Mouse (Mus musculus): Measurements from ENCODE around the gene Tm7sf2. TPM values are rescaled to one million over a fixed set of nuclear protein-coding genes. Genes with fewer than 3 reads are reported as not detected.
A peak's percentile ranks its signal among the peaks of the same experiment; 100 is the strongest.

Gene Tm7sf2
- polyA plus RNA-seq, 1 experiment from 2014 or later = 39.0 TPM

GRCm38 (mm10) chr19:6097847-6098246 is 29.7 kb upstream of the Tm7sf2 start:
- peaks cover 2% of the 10 kb centered on the region; the same call in 1 of the 2 replicates for H3K36me3 ChIP-seq (ENCODE audit: control insufficient read depth, insufficient read depth, low read length)
- H3K4me3 ChIP-seq (ENCODE audit: low read length) = no peak overlapping the region
- H3K9me3 ChIP-seq (ENCODE audit: control insufficient read depth, low read length) = no peaks in the 10 kb centered on the region
- no peak overlapping the region for H3K4me2 ChIP-seq (ENCODE audit: low read depth, low read length)
- no peaks in the 10 kb centered on the region for H3K27me3 ChIP-seq (replicated peaks; ENCODE audit: control insufficient read depth, insufficient read depth, low read length)
- no peak overlapping the region for H3K9ac ChIP-seq (ENCODE audit: low read depth, low read length)
- ATAC-seq = no peak
- H3K4me1 ChIP-seq (ENCODE audit: control insufficient read depth, insufficient read depth, low read length) = 0 out of 2 replicates have a peak, but pooled peaks cover 2% of the 10 kb centered on the region
- WGBS = 95% methylated on average over 3 of the region's 3 CpGs
- no peak overlapping the region for H3K27ac ChIP-seq (ENCODE audit: low read length)

- no peaks in the 10 kb centered on the region for H3K9me3 ChIP-seq (ENCODE audit: control insufficient read depth, low read length)
- ATAC-seq = no peak
- H3K4me2 ChIP-seq (ENCODE audit: low read depth, low read length) = no peak within 1 kb of the TSS
- WGBS = 85% methylated on average over 7 of the region's 7 CpGs
- no peak within 1 kb of the TSS for H3K27ac ChIP-seq (ENCODE audit: low read length)
- no peak within 1 kb of the TSS for H3K4me3 ChIP-seq (ENCODE audit: low read length)
- no peaks in the 10 kb centered on the region for H3K4me1 ChIP-seq (ENCODE audit: control insufficient read depth, insufficient read depth, low read length)
- no peaks in the 10 kb centered on the region for H3K27me3 ChIP-seq (replicated peaks; ENCODE audit: control insufficient read depth, insufficient read depth, low read length)
- no peak within 1 kb of the TSS for H3K9ac ChIP-seq (ENCODE audit: low read depth, low read length)
- H3K36me3 ChIP-seq (ENCODE audit: control insufficient read depth, insufficient read depth, low read length) = peaks cover 9% of the 10 kb centered on the region; the same call in 1 of the 2 replicates
These were observed 25.9 kb upstream of the Tm7sf2 start, which contains the start of gene AC131692.1 for GRCm38 (mm10) chr19:6094119-6094518. TSS of gene AC131692.1 (plus strand) at chr19:6094419.

GRCm38 (mm10) chr19:6088841-6089240 is 20.7 kb upstream of the Tm7sf2 start:
- Histone ChIP-seq H3K9ac (ENCODE audit: low read depth, low read length) (no peak overlapping the region), H3K4me2 (ENCODE audit: low read depth, low read length) (no peak overlapping the region), H3K27me3 (replicated peaks; ENCODE audit: control insufficient read depth, insufficient read depth, low read length) (no peaks in the 10 kb centered on the region), H3K4me3 (ENCODE audit: low read length) (no peak overlapping the region), H3K4me1 (ENCODE audit: control insufficient read depth, insufficient read depth, low read length) (peaks cover 9% of the 10 kb centered on the region), H3K9me3 (ENCODE audit: control insufficient read depth, low read length) (no peaks in the 10 kb centered on the region), H3K27ac (ENCODE audit: low read length) (no peak overlapping the region), H3K36me3 (ENCODE audit: control insufficient read depth, insufficient read depth, low read length) (peaks cover 7% of the 10 kb centered on the region; the same call in 1 of the 2 replicates)
- 86% methylated on average over 13 of the region's 13 CpGs for WGBS
- no peak for ATAC-seq

GRCm38 (mm10) chr19:6085417-6085879 is 17.3 kb upstream of the Tm7sf2 start:
- Histone ChIP-seq H3K36me3 (ENCODE audit: control insufficient read depth, insufficient read depth, low read length) (peaks cover 8% of the 10 kb centered on the region), H3K9ac (ENCODE audit: low read depth, low read length) (peak overlapping the region; percentile 80), H3K9me3 (ENCODE audit: control insufficient read depth, low read length) (no peaks in the 10 kb centered on the region), H3K4me2 (ENCODE audit: low read depth, low read length) (peak overlapping the region; percentile 81), H3K4me1 (ENCODE audit: control insufficient read depth, insufficient read depth, low read length) (peaks cover 11% of the 10 kb centered on the region), H3K4me3 (ENCODE audit: low read length) (peak overlapping the region; percentile 81), H3K27ac (ENCODE audit: low read length) (peak overlapping the region; percentile 73), H3K27me3 (replicated peaks; ENCODE audit: control insufficient read depth, insufficient read depth, low read length) (no peaks in the 10 kb centered on the region)
- WGBS = 0% methylated on average over 17 of the region's 17 CpGs
- ATAC-seq = peak; percentile 78

GRCm38 (mm10) chr19:6084478-6085248 is 16.5 kb upstream of the Tm7sf2 start, which contains the start of the genes Zfpl1 and Cdca5:
TSS of gene Zfpl1 (minus strand) at chr19:6084956.
TSS of gene Cdca5 (plus strand) at chr19:6084983.
- Histone ChIP-seq H3K27ac (ENCODE audit: low read length) (peak within 1 kb of the TSS; percentile 73), H3K36me3 (ENCODE audit: control insufficient read depth, insufficient read depth, low read length) (peaks cover 2% of the 10 kb centered on the region), H3K4me3 (ENCODE audit: low read length) (peak within 1 kb of the TSS; percentile 81), H3K9ac (ENCODE audit: low read depth, low read length) (peak within 1 kb of the TSS; percentile 80), H3K4me1 (ENCODE audit: control insufficient read depth, insufficient read depth, low read length) (peaks cover 11% of the 10 kb centered on the region), H3K27me3 (replicated peaks; ENCODE audit: control insufficient read depth, insufficient read depth, low read length) (no peaks in the 10 kb centered on the region), H3K4me2 (ENCODE audit: low read depth, low read length) (peak within 1 kb of the TSS; percentile 93), H3K9me3 (ENCODE audit: control insufficient read depth, low read length) (no peaks in the 10 kb centered on the region)
- WGBS = under 1% methylated on average over 58 of the region's 58 CpGs
- ATAC-seq = peak; percentile 92

GRCm38 (mm10) chr19:6082156-6082555 is 14.0 kb upstream of the Tm7sf2 start, which contains the start of gene Gm28374:
TSS of gene Gm28374 (minus strand) at chr19:6082256.
- H3K9me3 ChIP-seq (ENCODE audit: control insufficient read depth, low read length) = no peaks in the 10 kb centered on the region
- no peak within 1 kb of the TSS for H3K4me3 ChIP-seq (ENCODE audit: low read length)
- H3K36me3 ChIP-seq (ENCODE audit: control insufficient read depth, insufficient read depth, low read length) = peaks cover 2% of the 10 kb centered on the region
- peaks cover 11% of the 10 kb centered on the region for H3K4me1 ChIP-seq (ENCODE audit: control insufficient read depth, insufficient read depth, low read length)
- 88% methylated on average over 9 of the region's 9 CpGs for WGBS
- H3K9ac ChIP-seq (ENCODE audit: low read depth, low read length) = no peak within 1 kb of the TSS
- no peak within 1 kb of the TSS for H3K4me2 ChIP-seq (ENCODE audit: low read depth, low read length)
- H3K27ac ChIP-seq (ENCODE audit: low read length) = no peak within 1 kb of the TSS
- no peak for ATAC-seq
- H3K27me3 ChIP-seq (replicated peaks; ENCODE audit: control insufficient read depth, insufficient read depth, low read length) = no peaks in the 10 kb centered on the region

GRCm38 (mm10) chr19:6079983-6080480 is 11.9 kb upstream of the Tm7sf2 start, which contains the start of gene Tmem262:
TSS of gene Tmem262 (plus strand) at chr19:6080033.
- Histone ChIP-seq H3K27me3 (replicated peaks; ENCODE audit: control insufficient read depth, insufficient read depth, low read length) (no peaks in the 10 kb centered on the region), H3K4me2 (ENCODE audit: low read depth, low read length) (no peak within 1 kb of the TSS), H3K36me3 (ENCODE audit: control insufficient read depth, insufficient read depth, low read length) (peaks cover 2% of the 10 kb centered on the region), H3K9me3 (ENCODE audit: control insufficient read depth, low read length) (no peaks in the 10 kb centered on the region), H3K4me3 (ENCODE audit: low read length) (no peak within 1 kb of the TSS), H3K4me1 (ENCODE audit: control insufficient read depth, insufficient read depth, low read length) (peaks cover 14% of the 10 kb centered on the region), H3K9ac (ENCODE audit: low read depth, low read length) (no peak within 1 kb of the TSS), H3K27ac (ENCODE audit: low read length) (no peak within 1 kb of the TSS)
- no peak for ATAC-seq
- WGBS = 92% methylated on average over 12 of the region's 12 CpGs

GRCm38 (mm10) chr19:6076564-6077393 is 8.6 kb upstream of the Tm7sf2 start, which contains the start of gene Vps51:
TSS of gene Vps51 (minus strand) at chr19:6077231.
- Histone ChIP-seq H3K4me3 (ENCODE audit: low read length) (peak within 1 kb of the TSS; percentile 93), H3K9me3 (ENCODE audit: control insufficient read depth, low read length) (no peaks in the 10 kb centered on the region), H3K4me2 (ENCODE audit: low read depth, low read length) (peak within 1 kb of the TSS; percentile 75), H3K27ac (ENCODE audit: low read length) (peak within 1 kb of the TSS; percentile 88), H3K4me1 (ENCODE audit: control insufficient read depth, insufficient read depth, low read length) (peaks cover 7% of the 10 kb centered on the region), H3K36me3 (ENCODE audit: control insufficient read depth, insufficient read depth, low read length) (peaks cover 8% of the 10 kb centered on the region), H3K27me3 (replicated peaks; ENCODE audit: control insufficient read depth, insufficient read depth, low read length) (no peaks in the 10 kb centered on the region), H3K9ac (ENCODE audit: low read depth, low read length) (peak within 1 kb of the TSS; percentile 93)
- peak; percentile 94 for ATAC-seq
- under 1% methylated on average over 33 of the region's 33 CpGs for WGBS

- no peak for ATAC-seq
- Histone ChIP-seq H3K9me3 (ENCODE audit: control insufficient read depth, low read length) (no peaks in the 10 kb centered on the region), H3K4me1 (ENCODE audit: control insufficient read depth, insufficient read depth, low read length) (peaks cover 7% of the 10 kb centered on the region), H3K36me3 (ENCODE audit: control insufficient read depth, insufficient read depth, low read length) (peaks cover 15% of the 10 kb centered on the region; the same call in 1 of the 2 replicates), H3K4me3 (ENCODE audit: low read length) (no peak overlapping the region), H3K9ac (ENCODE audit: low read depth, low read length) (no peak overlapping the region), H3K27me3 (replicated peaks; ENCODE audit: control insufficient read depth, insufficient read depth, low read length) (no peaks in the 10 kb centered on the region), H3K27ac (ENCODE audit: low read length) (no peak overlapping the region), H3K4me2 (ENCODE audit: low read depth, low read length) (no peak overlapping the region)
- 89% methylated on average over 5 of the region's 5 CpGs for WGBS
These were observed 5.7 kb upstream of the Tm7sf2 start for GRCm38 (mm10) chr19:6073889-6074288.

All from intestine, embryonic 16.5 days (tissue).